Mouse (Mus musculus): ENCODE measurements around the gene Sppl3. TPM values are rescaled to one million over a fixed set of nuclear protein-coding genes. Genes with fewer than 3 reads are reported as not detected.

Sppl3 gene
- polyA plus RNA-seq, 1 experiment, result 93.9 TPM

DNA sequence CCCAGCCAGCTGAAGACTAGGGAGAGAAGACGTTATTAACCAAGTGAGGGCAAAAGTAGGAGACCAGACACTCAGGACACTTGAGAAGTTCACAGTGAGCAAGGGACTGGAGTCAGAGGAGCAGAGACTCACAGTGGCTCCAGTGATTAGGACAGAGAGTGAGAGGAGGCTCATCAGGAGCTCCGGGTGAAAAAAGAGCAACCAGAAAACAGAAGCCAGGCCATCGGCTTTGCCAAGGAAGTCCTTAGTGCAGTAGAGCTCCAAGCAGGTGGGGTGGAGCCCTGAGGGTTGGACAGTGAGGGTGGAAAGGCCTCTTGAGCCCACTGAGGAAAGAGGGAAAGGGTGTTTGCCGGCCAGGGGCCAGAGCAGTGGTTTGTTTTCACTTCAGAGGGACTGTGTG is 7.9 kb downstream of the Sppl3 start:
- Histone ChIP-seq H3K27ac (ENCODE audit: control insufficient read depth, insufficient read depth, low read depth, low read length) (no peak overlapping the region), H3K4me3 (ENCODE audit: control insufficient read depth, low read depth, low read length) (no peak overlapping the region), H3K36me3 (ENCODE audit: control insufficient read depth, insufficient read depth, low read length) (no peaks in the 10 kb centered on the region; the same call in 1 of the 2 replicates), H3K4me1 (ENCODE audit: control insufficient read depth, insufficient read depth, low read length) (peaks cover 6% of the 10 kb centered on the region), H3K27me3 (ENCODE audit: control insufficient read depth, insufficient read depth, low read length) (no peaks in the 10 kb centered on the region)
- TF ChIP-seq CTCF (IDR thresholded peaks at IDR 0.05; ENCODE audit: control insufficient read depth, insufficient read depth, insufficient replicate concordance, low read depth, low read length), result no peak
- TF ChIP-seq POLR2A (IDR thresholded peaks at IDR 0.05; ENCODE audit: control insufficient read depth, low read depth, low read length), result no peak

DNA sequence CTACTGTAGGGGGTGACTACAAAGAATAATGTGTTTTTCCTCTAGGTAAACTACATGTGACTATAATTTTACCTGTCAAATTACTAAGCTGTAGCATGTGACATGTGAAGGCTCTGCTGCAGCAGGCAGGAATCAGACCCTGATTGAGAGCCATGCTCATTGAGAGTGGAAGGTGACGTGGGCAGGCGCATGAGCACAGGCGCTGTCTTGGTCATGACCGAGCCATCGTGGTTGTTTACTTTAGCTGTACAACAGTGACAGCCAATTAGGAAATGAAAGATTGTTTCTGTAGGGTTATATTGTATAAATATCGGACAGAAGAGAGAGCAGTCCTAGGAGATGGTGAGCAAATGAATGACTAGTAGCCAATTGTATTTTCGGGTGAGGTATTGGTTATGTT is 11.1 kb downstream of the Sppl3 start:
- no peak overlapping the region for H3K4me3 ChIP-seq (ENCODE audit: control insufficient read depth, low read depth, low read length)
- H3K27me3 ChIP-seq (ENCODE audit: control insufficient read depth, insufficient read depth, low read length), result no peaks in the 10 kb centered on the region
- H3K36me3 ChIP-seq (ENCODE audit: control insufficient read depth, insufficient read depth, low read length), result no peaks in the 10 kb centered on the region; the same call in 1 of the 2 replicates
- TF ChIP-seq POLR2A (IDR thresholded peaks at IDR 0.05; ENCODE audit: control insufficient read depth, low read depth, low read length) (no peak), CTCF (IDR thresholded peaks at IDR 0.05; ENCODE audit: control insufficient read depth, insufficient read depth, insufficient replicate concordance, low read depth, low read length) (no peak)
- no peak overlapping the region for H3K27ac ChIP-seq (ENCODE audit: control insufficient read depth, insufficient read depth, low read depth, low read length)
- H3K4me1 ChIP-seq (ENCODE audit: control insufficient read depth, insufficient read depth, low read length), result peaks cover 4% of the 10 kb centered on the region

DNA sequence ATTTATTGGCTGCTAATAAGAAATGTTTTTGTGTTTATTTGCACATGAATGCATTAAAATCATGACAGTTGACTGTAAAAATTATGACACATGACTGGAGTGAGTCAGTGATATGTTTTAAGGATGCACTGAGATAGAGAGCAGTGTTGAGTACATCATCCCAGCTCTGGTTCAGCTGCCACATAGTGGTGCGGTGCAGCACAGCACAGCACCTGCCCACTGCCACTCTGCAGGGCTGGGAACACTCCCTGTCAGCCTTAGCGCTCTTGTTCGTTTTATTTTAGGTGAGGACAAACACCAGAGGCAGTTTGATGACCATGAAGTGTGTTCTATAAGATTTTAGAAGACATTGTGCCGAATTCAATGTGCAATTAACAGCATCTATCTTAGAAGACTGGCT is 15.2 kb downstream of the Sppl3 start:
- no peak overlapping the region for H3K4me3 ChIP-seq (ENCODE audit: control insufficient read depth, low read depth, low read length)
- H3K27me3 ChIP-seq (ENCODE audit: control insufficient read depth, insufficient read depth, low read length), result no peaks in the 10 kb centered on the region
- TF ChIP-seq POLR2A (IDR thresholded peaks at IDR 0.05; ENCODE audit: control insufficient read depth, low read depth, low read length) (no peak), CTCF (IDR thresholded peaks at IDR 0.05; ENCODE audit: control insufficient read depth, insufficient read depth, insufficient replicate concordance, low read depth, low read length) (no peak)
- H3K27ac ChIP-seq (ENCODE audit: control insufficient read depth, insufficient read depth, low read depth, low read length), result no peak overlapping the region
- no peaks in the 10 kb centered on the region; the same call in 1 of the 2 replicates for H3K36me3 ChIP-seq (ENCODE audit: control insufficient read depth, insufficient read depth, low read length)
- no peaks in the 10 kb centered on the region for H3K4me1 ChIP-seq (ENCODE audit: control insufficient read depth, insufficient read depth, low read length)

DNA sequence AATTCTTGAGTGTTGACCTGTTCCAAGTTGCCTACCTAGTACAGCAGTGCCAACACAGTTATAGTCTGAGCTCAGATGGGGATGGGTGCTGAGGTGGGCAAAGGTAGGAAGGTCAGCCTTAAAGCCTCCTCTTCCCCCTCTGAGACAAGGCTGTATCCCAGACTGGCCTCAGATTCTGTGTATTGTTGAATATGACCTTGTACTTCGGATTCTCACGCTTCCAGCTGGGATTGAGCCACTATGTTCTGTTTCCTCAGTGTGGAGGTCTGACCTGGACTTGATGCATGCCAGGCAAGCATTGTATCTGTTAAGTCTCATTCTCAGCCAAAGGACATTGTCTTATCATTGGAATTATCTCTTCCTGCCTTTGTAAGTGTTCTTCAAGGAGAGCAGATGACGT is 16.2 kb downstream of the Sppl3 start:
- Histone ChIP-seq H3K27ac (ENCODE audit: control insufficient read depth, insufficient read depth, low read depth, low read length) (no peak overlapping the region), H3K4me1 (ENCODE audit: control insufficient read depth, insufficient read depth, low read length) (no peaks in the 10 kb centered on the region), H3K27me3 (ENCODE audit: control insufficient read depth, insufficient read depth, low read length) (no peaks in the 10 kb centered on the region), H3K36me3 (ENCODE audit: control insufficient read depth, insufficient read depth, low read length) (no peaks in the 10 kb centered on the region; the same call in 1 of the 2 replicates), H3K4me3 (ENCODE audit: control insufficient read depth, low read depth, low read length) (no peak overlapping the region)
- TF ChIP-seq CTCF (IDR thresholded peaks at IDR 0.05; ENCODE audit: control insufficient read depth, insufficient read depth, insufficient replicate concordance, low read depth, low read length) (no peak), POLR2A (IDR thresholded peaks at IDR 0.05; ENCODE audit: control insufficient read depth, low read depth, low read length) (no peak)

DNA sequence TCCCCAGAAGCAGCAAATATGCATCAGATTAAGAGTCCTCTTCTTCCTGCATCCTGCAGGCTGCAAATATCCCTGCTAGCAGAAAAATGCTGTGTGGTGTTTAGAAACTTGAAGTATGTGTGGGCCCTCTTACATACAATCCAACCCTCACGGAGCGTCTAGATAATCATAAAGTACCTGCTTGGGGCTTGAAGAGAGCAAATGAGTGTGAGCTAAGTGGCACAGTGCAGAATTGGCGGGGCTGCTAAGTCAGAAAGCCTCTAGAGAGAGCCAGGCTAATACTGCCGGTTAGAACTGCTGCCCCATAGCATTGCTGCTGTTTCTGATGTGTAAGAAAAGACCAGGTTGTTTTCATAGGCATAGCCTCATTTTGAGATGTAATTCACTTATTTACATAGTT is 18.0 kb downstream of the Sppl3 start:
- TF ChIP-seq CTCF (IDR thresholded peaks at IDR 0.05; ENCODE audit: control insufficient read depth, insufficient read depth, insufficient replicate concordance, low read depth, low read length), result no peak
- no peak for TF ChIP-seq POLR2A (IDR thresholded peaks at IDR 0.05; ENCODE audit: control insufficient read depth, low read depth, low read length)
- H3K4me1 ChIP-seq (ENCODE audit: control insufficient read depth, insufficient read depth, low read length), result no peaks in the 10 kb centered on the region

DNA sequence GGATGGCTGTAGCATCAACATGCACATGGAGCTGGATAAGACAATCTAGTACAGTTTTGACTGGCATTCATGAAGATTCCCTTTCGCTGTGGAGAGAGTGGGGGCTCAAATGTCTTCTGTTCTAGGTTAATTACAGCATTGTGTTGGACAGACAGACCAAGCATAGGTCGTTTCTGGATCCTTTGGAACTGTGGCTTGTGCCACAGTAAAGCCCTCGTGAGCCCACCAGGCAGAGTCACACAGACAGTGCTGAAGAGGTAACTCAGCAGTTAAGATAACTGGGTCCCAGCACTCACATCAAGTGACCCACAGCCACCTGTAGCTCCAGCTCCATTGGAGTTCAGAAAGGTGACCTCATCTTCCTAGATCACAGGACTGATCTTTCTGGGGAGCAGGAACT is 18.6 kb downstream of the Sppl3 start:
- H3K27me3 ChIP-seq (ENCODE audit: control insufficient read depth, insufficient read depth, low read length), result no peaks in the 10 kb centered on the region

More for the DNA sequence above, 18.0 kb downstream of the Sppl3 start:
- no peaks in the 10 kb centered on the region; the same call in 1 of the 2 replicates for H3K36me3 ChIP-seq (ENCODE audit: control insufficient read depth, insufficient read depth, low read length)
- no peaks in the 10 kb centered on the region for H3K27me3 ChIP-seq (ENCODE audit: control insufficient read depth, insufficient read depth, low read length)
- H3K4me3 ChIP-seq (ENCODE audit: control insufficient read depth, low read depth, low read length), result no peak overlapping the region
- H3K27ac ChIP-seq (ENCODE audit: control insufficient read depth, insufficient read depth, low read depth, low read length), result no peak overlapping the region

DNA sequence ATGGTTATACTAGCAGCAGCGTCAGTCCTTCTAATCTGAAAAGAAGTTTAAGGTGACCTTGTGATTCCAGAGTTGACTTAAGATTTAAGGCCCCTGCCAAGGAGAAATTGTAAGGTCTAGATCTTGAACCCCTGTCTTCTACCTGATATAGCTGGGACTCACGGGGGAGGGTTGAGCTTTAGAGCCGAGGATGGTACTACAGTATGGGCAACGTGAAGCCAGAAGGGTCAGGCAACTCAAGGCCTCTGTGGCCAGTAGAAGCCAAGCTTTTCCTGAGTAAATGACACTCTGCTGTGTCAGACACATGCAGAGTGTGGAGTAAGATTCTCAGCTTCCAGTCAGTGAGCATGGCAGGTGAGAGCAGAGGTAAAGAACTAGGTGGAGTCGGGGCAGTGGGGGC is 20.6 kb downstream of the Sppl3 start:
- H3K27me3 ChIP-seq (ENCODE audit: control insufficient read depth, insufficient read depth, low read length), result no peaks in the 10 kb centered on the region
- H3K36me3 ChIP-seq (ENCODE audit: control insufficient read depth, insufficient read depth, low read length), result no peaks in the 10 kb centered on the region; the same call in 1 of the 2 replicates
- no peak overlapping the region for H3K27ac ChIP-seq (ENCODE audit: control insufficient read depth, insufficient read depth, low read depth, low read length)
- H3K4me3 ChIP-seq (ENCODE audit: control insufficient read depth, low read depth, low read length), result no peak overlapping the region
- no peaks in the 10 kb centered on the region for H3K4me1 ChIP-seq (ENCODE audit: control insufficient read depth, insufficient read depth, low read length)
- TF ChIP-seq POLR2A (IDR thresholded peaks at IDR 0.05; ENCODE audit: control insufficient read depth, low read depth, low read length), result no peak
- no peak for TF ChIP-seq CTCF (IDR thresholded peaks at IDR 0.05; ENCODE audit: control insufficient read depth, insufficient read depth, insufficient replicate concordance, low read depth, low read length)

More for the DNA sequence above, 18.6 kb downstream of the Sppl3 start:
- H3K4me1 ChIP-seq (ENCODE audit: control insufficient read depth, insufficient read depth, low read length), result no peaks in the 10 kb centered on the region
- no peaks in the 10 kb centered on the region; the same call in 1 of the 2 replicates for H3K36me3 ChIP-seq (ENCODE audit: control insufficient read depth, insufficient read depth, low read length)
- no peak overlapping the region for H3K4me3 ChIP-seq (ENCODE audit: control insufficient read depth, low read depth, low read length)
- no peak overlapping the region for H3K27ac ChIP-seq (ENCODE audit: control insufficient read depth, insufficient read depth, low read depth, low read length)
- TF ChIP-seq POLR2A (IDR thresholded peaks at IDR 0.05; ENCODE audit: control insufficient read depth, low read depth, low read length), result no peak
- TF ChIP-seq CTCF (IDR thresholded peaks at IDR 0.05; ENCODE audit: control insufficient read depth, insufficient read depth, insufficient replicate concordance, low read depth, low read length), result no peak

DNA sequence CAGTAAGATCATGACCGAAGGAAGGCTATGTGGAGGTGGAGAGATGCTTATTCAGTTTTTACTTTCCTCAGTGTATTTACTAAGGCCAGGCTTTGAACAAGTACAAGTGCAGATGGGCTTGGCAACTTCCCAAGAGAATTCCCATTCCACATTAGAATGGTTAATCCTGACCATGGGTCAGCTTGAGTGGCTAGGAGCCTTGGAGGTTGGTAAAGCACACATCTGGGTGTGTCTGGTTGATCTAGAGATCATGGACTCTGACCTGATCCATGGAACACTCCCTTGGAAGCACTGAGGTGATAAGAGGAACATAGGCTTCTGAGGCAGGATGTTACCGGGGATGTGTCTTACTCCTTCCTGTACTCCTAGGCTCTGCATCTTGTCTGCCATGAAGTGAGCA is 21.7 kb downstream of the Sppl3 start:
- Histone ChIP-seq H3K27me3 (ENCODE audit: control insufficient read depth, insufficient read depth, low read length) (no peaks in the 10 kb centered on the region), H3K4me3 (ENCODE audit: control insufficient read depth, low read depth, low read length) (no peak overlapping the region), H3K36me3 (ENCODE audit: control insufficient read depth, insufficient read depth, low read length) (no peaks in the 10 kb centered on the region; the same call in 1 of the 2 replicates), H3K4me1 (ENCODE audit: control insufficient read depth, insufficient read depth, low read length) (no peaks in the 10 kb centered on the region), H3K27ac (ENCODE audit: control insufficient read depth, insufficient read depth, low read depth, low read length) (no peak overlapping the region)
- no peak for TF ChIP-seq POLR2A (IDR thresholded peaks at IDR 0.05; ENCODE audit: control insufficient read depth, low read depth, low read length)
- no peak for TF ChIP-seq CTCF (IDR thresholded peaks at IDR 0.05; ENCODE audit: control insufficient read depth, insufficient read depth, insufficient replicate concordance, low read depth, low read length)
